Mouse (Mus musculus) forebrain, embryonic 14.5 days (tissue): Measurements from ENCODE around the gene Pctp. TPM values are rescaled to one million over a fixed set of nuclear protein-coding genes. Genes with fewer than 3 reads are reported as not detected.

Experiments
- ATAC-seq: fragments of 200-750 bp; cut with Nextera tagmentation; 2 replicates; pipeline ENCODE4 v1.8.0; 2017; ENCODE audit warnings: mild to moderate bottlenecking, moderate library complexity
- DNase-seq: peaks from one replicate; pipeline ENCODE4 v3.0.0-alpha.2; 2015; ENCODE audit warnings: low spot score
- H3K27ac ChIP-seq: fragments of 300-500 bp; sonication (generic); 2 replicates; pipeline ENCODE4 v1.5.1; 2014; ENCODE audit warnings: low read depth, mild to moderate bottlenecking, control low read depth, low read length, moderate library complexity
- H3K27me3 ChIP-seq: fragments of 300-500 bp; sonication (generic); replicated peaks from 2 replicates; pipeline ENCODE4 v1.6.1; 2014; ENCODE audit warnings: low read length, control low read depth, mixed read lengths; ENCODE audit not compliant: control insufficient read depth, insufficient read depth
- H3K36me3 ChIP-seq: fragments of 300-500 bp; sonication (generic); 2 replicates; pipeline ENCODE4 v1.6.1; 2014; ENCODE audit warnings: low read length, control low read depth; ENCODE audit not compliant: control insufficient read depth, insufficient read depth
- H3K4me1 ChIP-seq: fragments of 300-500 bp; sonication (generic); 2 replicates; pipeline ENCODE4 v1.6.1; 2014; ENCODE audit warnings: antibody characterized with exemption, low read length, control low read depth; ENCODE audit not compliant: control insufficient read depth, insufficient read depth
- H3K4me2 ChIP-seq: fragments of 300-500 bp; sonication (generic); 2 replicates; pipeline ENCODE4 v1.6.1; 2014; ENCODE audit warnings: mild to moderate bottlenecking, control low read depth, low read length
- H3K4me3 ChIP-seq: fragments of 300-500 bp; sonication (generic); 2 replicates; pipeline ENCODE4 v1.5.1; 2014; ENCODE audit warnings: low read depth, low read length, control low read depth
- H3K9ac ChIP-seq: fragments of 300-500 bp; sonication (generic); 2 replicates; pipeline ENCODE4 v1.6.1; 2014; ENCODE audit warnings: mild to moderate bottlenecking, low read length, control low read depth, moderate library complexity
- H3K9me3 ChIP-seq: fragments of 300-500 bp; sonication (generic); replicated peaks from 2 replicates; pipeline ENCODE4 v1.6.1; 2016; ENCODE audit warnings: low read length, control low read depth, mixed read lengths; ENCODE audit not compliant: control insufficient read depth
- WGBS: fragments of 180-500 bp; shearing (Covaris S2); extraction: QIAGEN DNeasy Blood & Tissue Kit; methylation state at CpG from one replicate; pipeline ENCODE4 v1.1.7; 2014; 5-methylcytosine and 5-hydroxymethylcytosine counted together
- polyA plus RNA-seq: library from polyadenylated mRNA; unstranded; fragments of >200 nt; fragmentation: Nextera tagmentation; extraction: Ambion mirVana; gene quantifications from 2 replicates; pipeline ENCODE4 v1.2.1, GENCODE M21; 2014

Pctp gene
- polyA plus RNA-seq, 1 experiment from 2014 or later: 0.80 TPM

DNA sequence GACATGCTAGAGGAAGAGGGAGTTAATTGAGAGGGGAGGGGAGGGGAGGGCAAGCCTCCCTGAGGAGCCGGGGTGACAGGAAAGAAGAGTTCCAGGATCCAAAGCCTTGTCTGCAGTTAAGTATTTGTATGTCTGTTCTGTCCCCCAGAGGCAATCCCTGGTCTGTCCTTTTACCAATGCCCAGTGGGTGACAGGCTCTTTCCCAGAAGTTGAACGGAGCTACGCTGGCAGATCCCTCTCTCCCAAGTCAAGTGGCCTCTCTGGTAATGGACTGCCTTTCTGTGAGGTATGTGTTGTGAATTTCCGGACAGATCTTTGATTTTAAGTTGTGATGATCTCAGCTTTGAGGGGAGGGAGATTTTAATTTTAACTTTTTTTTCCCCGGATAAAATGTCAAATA, 30.7 kb upstream of the Pctp start:
- WGBS: 52% methylated on average over 5 of the region's 5 CpGs
- H3K4me3 ChIP-seq: no peak overlapping the region

DNA sequence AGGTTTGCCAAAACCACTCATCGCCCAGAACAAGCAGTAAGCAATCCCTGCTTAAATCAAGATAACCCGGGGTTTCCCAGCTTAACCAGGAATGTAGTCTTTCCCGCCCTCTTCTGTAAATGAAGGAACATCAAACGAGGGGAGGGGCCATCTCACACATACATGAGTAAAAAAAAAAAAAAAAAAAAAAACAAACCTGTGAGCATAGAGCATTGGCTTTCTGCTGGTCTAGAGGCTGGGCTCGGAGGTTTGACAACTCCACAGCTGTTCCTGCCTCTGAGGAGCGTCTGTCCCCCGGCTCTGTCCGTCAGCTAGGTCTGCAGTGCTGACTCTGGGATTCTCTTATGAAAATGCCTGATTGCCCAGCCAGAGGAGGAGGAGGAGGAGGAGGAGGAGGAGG, 30.1 kb upstream of the Pctp start:
- H3K4me2 ChIP-seq: 0 out of 2 replicates have a peak overlapping the region, but pooled peaks have one; percentile 1
- no peaks in the 10 kb centered on the region for H3K9me3 ChIP-seq
- no peak overlapping the region for H3K4me3 ChIP-seq
- 27% methylated on average over 8 of the region's 8 CpGs for WGBS
- no peaks in the 10 kb centered on the region for H3K27me3 ChIP-seq
- ATAC-seq (no peak), DNase-seq (no peak)
- H3K9ac ChIP-seq: no peak overlapping the region
- no peak overlapping the region for H3K27ac ChIP-seq
- H3K4me1 ChIP-seq: peaks cover 2% of the 10 kb centered on the region; the same call in 1 of the 2 replicates
- H3K36me3 ChIP-seq: no peaks in the 10 kb centered on the region

More for the DNA sequence above, 30.7 kb upstream of the Pctp start:
- no peak for ATAC-seq
- no peak overlapping the region for H3K27ac ChIP-seq
- DNase-seq: no peak
- H3K9ac ChIP-seq: no peak overlapping the region
- H3K4me1 ChIP-seq: peaks cover 2% of the 10 kb centered on the region; the same call in 1 of the 2 replicates
- no peaks in the 10 kb centered on the region for H3K27me3 ChIP-seq
- H3K4me2 ChIP-seq: peak overlapping the region; percentile 14; the same call in 1 of the 2 replicates
- H3K9me3 ChIP-seq: no peaks in the 10 kb centered on the region
- H3K36me3 ChIP-seq: no peaks in the 10 kb centered on the region

DNA sequence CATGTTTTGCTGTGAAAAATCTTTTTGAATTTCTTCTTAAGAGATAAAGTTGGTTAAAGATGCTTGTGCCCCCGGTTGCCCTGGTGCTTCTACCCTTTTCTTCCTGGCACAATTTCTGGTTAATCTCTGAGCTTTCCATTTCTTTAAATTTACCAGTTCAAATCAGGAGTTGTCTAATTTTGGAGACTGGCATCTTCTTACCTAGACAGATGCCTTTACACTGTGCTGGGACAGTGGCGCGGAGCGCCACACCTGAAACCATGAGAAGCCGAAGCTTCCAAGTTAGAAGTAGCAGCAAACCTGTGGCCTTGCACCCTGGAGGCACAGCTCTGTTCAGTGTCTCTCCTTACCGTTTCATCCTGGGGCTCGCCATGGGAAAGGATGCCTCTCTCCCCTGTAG, 28.4 kb upstream of the Pctp start:
- H3K4me3 ChIP-seq: peak overlapping the region; percentile 16
- peaks cover 2% of the 10 kb centered on the region; the same call in 1 of the 2 replicates for H3K4me1 ChIP-seq
- H3K9ac ChIP-seq: peak overlapping the region; percentile 43; the same call in 1 of the 2 replicates
- H3K36me3 ChIP-seq: no peaks in the 10 kb centered on the region
- no peaks in the 10 kb centered on the region for H3K27me3 ChIP-seq
- DNase-seq (no peak), ATAC-seq (no peak)
- H3K27ac ChIP-seq: no peak overlapping the region
- 38% methylated on average over 7 of the region's 7 CpGs for WGBS
- H3K4me2 ChIP-seq: peak overlapping the region; percentile 47
- no peaks in the 10 kb centered on the region for H3K9me3 ChIP-seq

DNA sequence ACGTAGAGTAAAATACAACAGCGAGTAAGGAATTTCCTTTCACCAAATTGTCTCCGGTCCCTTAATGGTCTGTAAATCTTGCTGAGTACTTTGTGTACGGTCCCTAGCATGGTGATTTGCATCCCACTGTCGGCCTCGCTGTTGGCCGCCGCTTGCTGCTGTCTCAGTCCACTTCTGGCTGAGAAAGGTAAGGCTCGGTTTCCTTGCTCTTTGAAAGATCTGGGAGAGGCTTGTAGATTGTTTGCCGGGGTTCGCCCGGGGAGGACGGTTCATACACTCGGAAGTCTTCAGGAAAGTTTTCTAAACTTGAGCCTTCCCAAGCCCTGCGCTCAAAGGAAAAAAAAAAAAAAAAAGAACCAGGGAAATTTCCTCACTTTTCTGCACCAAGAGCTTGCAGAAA, 27.9 kb upstream of the Pctp start:
- Histone ChIP-seq H3K27me3 (no peaks in the 10 kb centered on the region), H3K4me3 (peak overlapping the region; percentile 16), H3K9me3 (no peaks in the 10 kb centered on the region), H3K9ac (peak overlapping the region; percentile 43; the same call in 1 of the 2 replicates), H3K36me3 (no peaks in the 10 kb centered on the region), H3K27ac (no peak overlapping the region), H3K4me1 (peaks cover 2% of the 10 kb centered on the region; the same call in 1 of the 2 replicates), H3K4me2 (peak overlapping the region; percentile 47)
- DNase-seq (peak; percentile 78), ATAC-seq (no peak)
- 1% methylated on average over 15 of the region's 15 CpGs for WGBS

DNA sequence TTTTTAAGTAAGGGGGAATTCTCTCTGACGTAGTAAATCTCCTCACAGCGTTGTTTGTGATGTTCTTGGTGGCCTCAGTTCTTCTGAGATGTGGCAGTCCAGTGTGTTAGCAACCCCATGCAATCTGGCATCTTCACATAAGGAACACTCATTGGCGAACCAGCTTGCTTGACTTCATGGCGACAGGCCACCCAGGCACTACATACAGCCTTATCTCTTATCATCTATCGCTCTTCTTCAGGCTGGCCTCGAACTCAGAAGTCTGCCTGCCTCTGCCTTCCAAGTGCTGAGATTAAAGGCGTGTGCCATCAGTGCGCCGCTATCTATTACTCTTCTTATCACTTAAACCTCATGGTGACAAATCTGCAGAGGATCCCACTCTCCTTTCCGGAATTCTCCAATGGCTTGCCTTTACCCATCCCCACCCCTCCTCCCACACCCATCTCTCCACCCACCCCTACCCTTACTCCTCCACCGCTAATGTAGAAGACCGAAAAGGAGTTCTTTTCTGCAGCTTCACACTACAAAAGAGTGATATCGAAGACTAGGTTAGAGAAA, 27.2 kb upstream of the Pctp start, which contains the start of gene Tmem100:
Gene Tmem100, plus strand, starts transcription at position 508 of the 558 bp plus-strand sequence.
- no peaks in the 10 kb centered on the region for H3K36me3 ChIP-seq
- H3K4me1 ChIP-seq: peaks cover 2% of the 10 kb centered on the region; the same call in 1 of the 2 replicates
- H3K27ac ChIP-seq: no peak within 1 kb of the TSS
- ATAC-seq (peak; percentile 15; the same call in 1 of the 2 replicates), DNase-seq (no peak)
- H3K9me3 ChIP-seq: no peaks in the 10 kb centered on the region
- WGBS: 62% methylated on average over 13 of the region's 13 CpGs
- peak within 1 kb of the TSS; percentile 47 for H3K4me2 ChIP-seq
- peak within 1 kb of the TSS; percentile 43; the same call in 1 of the 2 replicates for H3K9ac ChIP-seq
- H3K4me3 ChIP-seq: peak within 1 kb of the TSS; percentile 16
- no peaks in the 10 kb centered on the region for H3K27me3 ChIP-seq

DNA sequence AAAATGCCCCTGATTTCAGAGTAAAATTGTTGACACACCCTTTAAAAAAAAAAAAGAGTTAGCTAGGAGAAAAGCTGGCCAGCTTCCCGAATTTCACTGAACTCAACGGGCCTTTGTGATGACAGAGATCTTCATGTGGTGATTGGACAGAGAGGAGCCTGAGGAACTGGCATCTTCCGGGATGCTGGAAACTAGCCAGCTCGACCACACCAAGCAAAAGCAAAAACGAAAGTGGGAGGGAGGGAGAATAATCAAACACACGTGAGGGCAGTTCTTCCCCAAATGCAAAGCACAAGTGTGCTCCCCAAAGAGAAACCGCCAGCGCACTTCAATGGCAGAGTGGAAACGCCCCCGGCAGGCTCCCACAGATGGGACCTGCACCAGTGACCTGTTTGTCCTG, 26.7 kb upstream of the Pctp start:
- H3K4me3 ChIP-seq: no peak overlapping the region
- 28% methylated on average over 10 of the region's 10 CpGs for WGBS
- peak; percentile 55 for ATAC-seq

DNA sequence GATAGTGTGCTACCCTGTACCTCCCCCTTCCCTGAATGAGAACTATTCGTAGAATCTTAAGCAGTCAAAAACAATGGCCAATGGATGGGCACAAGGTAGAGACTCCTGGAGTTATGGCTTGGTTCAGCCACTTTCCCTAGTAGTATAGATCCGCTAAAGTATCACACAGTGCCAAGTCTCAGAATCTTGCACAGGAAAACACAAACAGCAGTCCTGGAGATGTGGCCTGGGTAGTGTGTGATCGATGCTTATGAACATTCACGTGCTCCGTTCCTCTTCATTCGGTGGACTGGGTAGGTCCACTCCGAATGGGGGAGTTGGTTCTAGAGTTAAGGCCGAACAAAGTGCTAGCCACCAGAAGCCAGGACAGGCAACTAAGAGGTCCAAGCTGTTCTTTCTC, 26.1 kb upstream of the Pctp start:
- ATAC-seq (no peak), DNase-seq (no peak)
- H3K4me3 ChIP-seq: no peak overlapping the region
- H3K4me2 ChIP-seq: no peak overlapping the region
- H3K36me3 ChIP-seq: no peaks in the 10 kb centered on the region
- no peaks in the 10 kb centered on the region for H3K9me3 ChIP-seq
- H3K27ac ChIP-seq: no peak overlapping the region
- H3K4me1 ChIP-seq: peaks cover 2% of the 10 kb centered on the region; the same call in 1 of the 2 replicates
- no peaks in the 10 kb centered on the region for H3K27me3 ChIP-seq
- H3K9ac ChIP-seq: no peak overlapping the region
- WGBS: 93% methylated on average over 8 of the region's 8 CpGs

More for the DNA sequence above, 26.7 kb upstream of the Pctp start:
- Histone ChIP-seq H3K27me3 (no peaks in the 10 kb centered on the region), H3K9me3 (no peaks in the 10 kb centered on the region), H3K27ac (no peak overlapping the region), H3K36me3 (no peaks in the 10 kb centered on the region), H3K9ac (no peak overlapping the region), H3K4me2 (peak overlapping the region; percentile 38), H3K4me1 (peaks cover 2% of the 10 kb centered on the region; the same call in 1 of the 2 replicates)
- DNase-seq: peak; percentile 71

DNA sequence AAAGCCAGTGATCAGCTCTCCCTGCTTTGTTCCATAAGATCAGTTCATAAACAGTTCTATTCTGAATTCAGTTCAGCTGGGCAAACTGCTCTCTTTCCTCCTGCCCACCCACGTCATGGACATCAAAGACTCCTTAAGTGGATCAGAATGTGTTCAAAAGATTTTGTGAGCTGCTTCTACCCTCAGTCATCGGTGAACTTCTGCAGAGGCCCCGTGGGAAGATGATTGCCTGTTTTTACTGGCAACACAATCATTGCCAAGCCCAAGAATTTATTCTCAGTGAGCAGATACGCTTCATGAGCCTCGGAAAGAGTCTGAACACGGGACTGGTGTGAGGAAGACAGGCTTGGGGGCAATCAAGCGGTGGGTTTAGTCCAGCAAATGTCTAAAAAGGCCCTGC, 24.5 kb upstream of the Pctp start:
- Histone ChIP-seq H3K36me3 (no peaks in the 10 kb centered on the region), H3K27me3 (no peaks in the 10 kb centered on the region), H3K9ac (no peak overlapping the region), H3K27ac (no peak overlapping the region), H3K4me1 (peaks cover 2% of the 10 kb centered on the region; the same call in 1 of the 2 replicates), H3K4me3 (no peak overlapping the region), H3K4me2 (no peak overlapping the region), H3K9me3 (no peaks in the 10 kb centered on the region)
- no peak for ATAC-seq
- 59% methylated on average over 7 of the region's 7 CpGs for WGBS
- no peak for DNase-seq

DNA sequence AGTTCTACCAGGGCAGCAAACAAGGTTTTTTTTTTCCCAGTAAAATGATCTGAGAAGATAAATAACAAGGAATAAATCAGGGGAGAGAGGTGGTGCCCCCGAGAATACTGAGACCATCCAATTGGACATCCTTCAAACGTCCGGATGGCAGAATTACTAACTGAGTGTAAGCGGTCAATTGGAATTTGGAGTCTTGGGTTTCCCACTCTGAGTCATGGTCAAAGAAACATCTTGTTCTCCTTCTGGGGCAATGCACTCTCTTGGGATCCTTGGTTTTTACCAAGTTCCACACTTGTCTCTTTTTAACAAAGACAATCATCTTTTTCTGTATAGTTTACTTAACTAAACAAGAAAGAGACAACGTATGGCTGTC, 24.1 kb upstream of the Pctp start:
- Histone ChIP-seq H3K9me3 (no peaks in the 10 kb centered on the region), H3K9ac (no peak overlapping the region), H3K4me3 (no peak overlapping the region), H3K27ac (no peak overlapping the region), H3K4me1 (peaks cover 2% of the 10 kb centered on the region; the same call in 1 of the 2 replicates), H3K4me2 (no peak overlapping the region), H3K27me3 (no peaks in the 10 kb centered on the region), H3K36me3 (no peaks in the 10 kb centered on the region)
- 70% methylated on average over 5 of the region's 5 CpGs for WGBS
- DNase-seq (no peak), ATAC-seq (no peak)
